Mouse (Mus musculus) forebrain, embryonic 13.5 days (tissue): ENCODE results near the gene Cog6. TPM values are rescaled to one million over a fixed set of nuclear protein-coding genes. Genes with fewer than 3 reads are reported as not detected.
A peak's percentile ranks its signal among the peaks of the same experiment; 100 is the strongest.

Experiments
- ATAC-seq: fragments of 200-750 bp; cut with Nextera tagmentation; 2 replicates; pipeline ENCODE4 v1.8.0; 2017
- H3K27ac ChIP-seq: fragments of 300-500 bp; sonication (generic); 2 replicates; pipeline ENCODE4 v1.5.1; 2015; ENCODE audit warnings: inconsistent platforms, mild to moderate bottlenecking, moderate library complexity
- H3K27me3 ChIP-seq: fragments of 300-500 bp; sonication (generic); 2 replicates; pipeline ENCODE4 v1.6.1; 2015; ENCODE audit warnings: mild to moderate bottlenecking, inconsistent platforms
- H3K36me3 ChIP-seq: fragments of 300-500 bp; sonication (generic); 2 replicates; pipeline ENCODE4 v1.6.1; 2015; ENCODE audit warnings: mild to moderate bottlenecking, inconsistent platforms; ENCODE audit not compliant: poor library complexity, severe bottlenecking
- H3K4me1 ChIP-seq: fragments of 300-500 bp; sonication (generic); 2 replicates; pipeline ENCODE4 v1.6.1; 2015; ENCODE audit warnings: inconsistent platforms
- H3K4me2 ChIP-seq: fragments of 300-500 bp; sonication (generic); 2 replicates; pipeline ENCODE4 v1.6.1; 2015; ENCODE audit warnings: inconsistent platforms, mild to moderate bottlenecking, moderate library complexity
- H3K4me3 ChIP-seq: fragments of 300-500 bp; sonication (generic); 2 replicates; pipeline ENCODE4 v1.5.1; 2015; ENCODE audit warnings: mild to moderate bottlenecking, inconsistent platforms
- H3K9ac ChIP-seq: fragments of 300-500 bp; sonication (generic); 2 replicates; pipeline ENCODE4 v1.6.1; 2015; ENCODE audit warnings: mild to moderate bottlenecking, inconsistent platforms
- H3K9me3 ChIP-seq: fragments of 300-500 bp; sonication (generic); replicated peaks from 2 replicates; pipeline ENCODE4 v1.6.1; 2016; ENCODE audit warnings: inconsistent platforms
- WGBS: fragments of 180-500 bp; shearing (Covaris S2); methylation state at CpG from one replicate; pipeline ENCODE4 v1.1.7; 2015; 5-methylcytosine and 5-hydroxymethylcytosine counted together
- polyA plus RNA-seq: library from polyadenylated mRNA; unstranded; fragments of >200 nt; fragmentation: Nextera tagmentation; extraction: Ambion mirVana; gene quantifications from 2 replicates; pipeline ENCODE4 v1.2.1, GENCODE M21; 2015

Cog6 gene
- polyA plus RNA-seq, 1 experiment from 2014 or later, result 55.2 TPM

DNA sequence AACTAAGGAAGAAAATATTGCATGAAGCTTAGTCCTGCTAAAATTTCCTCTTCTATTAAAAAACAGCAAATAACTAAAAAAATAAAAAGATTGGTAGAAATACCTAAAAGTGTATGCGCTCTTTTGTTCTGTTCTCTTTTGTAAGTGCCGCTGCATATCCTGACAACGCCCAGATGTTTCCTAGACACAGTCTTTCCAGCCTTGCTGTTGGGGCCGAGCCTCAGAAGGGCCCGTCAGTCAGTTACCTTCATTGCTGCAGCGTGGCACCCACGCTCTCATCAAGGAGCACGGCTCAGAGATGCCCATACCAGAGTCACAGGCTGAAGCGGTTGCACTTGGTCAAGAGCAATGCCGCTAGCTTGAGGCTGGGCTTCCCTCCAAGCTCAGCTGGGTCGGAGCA lies 60.8 kb downstream of the Cog6 start:
- Histone ChIP-seq H3K4me3 (no peak overlapping the region), H3K27me3 (no peaks in the 10 kb centered on the region), H3K9me3 (peaks cover 4% of the 10 kb centered on the region; the same call in 1 of the 2 replicates), H3K4me1 (peaks cover 16% of the 10 kb centered on the region), H3K4me2 (no peak overlapping the region), H3K27ac (no peak overlapping the region), H3K9ac (no peak overlapping the region), H3K36me3 (no peaks in the 10 kb centered on the region)
- no peak for ATAC-seq
- 82% methylated on average over 11 of the region's 11 CpGs for WGBS

GRCm38 (mm10) chr3:52955481-52956019 lies 61.5 kb downstream of the Cog6 start:
- Histone ChIP-seq H3K4me3 (no peak overlapping the region), H3K4me2 (no peak overlapping the region), H3K9me3 (peaks cover 4% of the 10 kb centered on the region; the same call in 1 of the 2 replicates), H3K4me1 (peaks cover 16% of the 10 kb centered on the region), H3K9ac (no peak overlapping the region), H3K27me3 (no peaks in the 10 kb centered on the region), H3K36me3 (no peaks in the 10 kb centered on the region), H3K27ac (no peak overlapping the region)
- no peak for ATAC-seq
- WGBS, result 12% methylated on average over 10 of the region's 10 CpGs

DNA sequence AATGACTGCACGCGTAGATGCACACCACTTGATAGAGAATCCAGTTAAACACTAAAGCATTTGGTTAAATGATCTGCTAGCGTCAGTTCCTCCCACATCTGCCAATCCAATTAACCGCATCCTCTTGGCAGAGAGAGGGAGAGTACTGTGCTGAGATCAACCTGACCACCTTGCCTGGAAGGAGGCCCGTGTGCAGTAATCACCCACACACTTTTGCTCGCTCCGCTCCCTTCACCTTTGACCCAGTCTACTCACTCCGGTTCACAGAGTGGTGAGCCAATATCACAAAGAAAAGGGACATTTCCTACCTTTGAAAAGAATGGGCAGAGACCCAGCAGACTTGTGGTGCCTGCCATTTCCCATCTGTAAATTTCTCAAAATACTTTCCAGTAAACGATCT lies 62.4 kb downstream of the Cog6 start:
- 52% methylated on average over 9 of the region's 9 CpGs for WGBS

DNA sequence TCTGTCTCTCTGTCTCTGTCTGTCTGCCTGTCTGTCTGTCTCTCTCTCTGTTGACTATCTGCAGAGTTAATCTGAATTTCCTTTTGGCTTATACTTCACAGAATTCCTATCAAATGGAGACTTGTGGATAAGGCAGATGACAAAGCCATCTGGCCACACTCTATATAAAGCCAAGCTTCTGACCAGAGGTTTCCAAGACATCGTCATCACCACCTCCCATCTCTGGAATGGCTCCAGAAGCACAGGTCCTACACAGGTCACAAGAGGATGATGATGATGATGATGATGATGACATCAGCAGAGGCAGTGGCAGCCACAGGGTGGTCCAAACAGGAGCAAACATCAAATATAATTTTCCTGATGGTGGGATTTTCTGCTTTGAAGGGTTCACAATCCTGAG lies 63.2 kb downstream of the Cog6 start:
- H3K27ac ChIP-seq, result no peak overlapping the region
- H3K4me3 ChIP-seq, result no peak overlapping the region
- no peak overlapping the region for H3K9ac ChIP-seq
- H3K4me1 ChIP-seq, result peaks cover 16% of the 10 kb centered on the region
- ATAC-seq, result no peak
- H3K9me3 ChIP-seq, result no peaks in the 10 kb centered on the region
- no peak overlapping the region for H3K4me2 ChIP-seq
- H3K36me3 ChIP-seq, result no peaks in the 10 kb centered on the region
- 90% methylated on average over 1 of the region's 1 CpGs for WGBS
- H3K27me3 ChIP-seq, result no peaks in the 10 kb centered on the region

More for the DNA sequence above, 62.4 kb downstream of the Cog6 start:
- H3K9ac ChIP-seq, result no peak overlapping the region
- no peak overlapping the region for H3K4me3 ChIP-seq
- no peaks in the 10 kb centered on the region for H3K9me3 ChIP-seq
- H3K36me3 ChIP-seq, result no peaks in the 10 kb centered on the region
- H3K27ac ChIP-seq, result no peak overlapping the region
- peaks cover 16% of the 10 kb centered on the region for H3K4me1 ChIP-seq
- H3K27me3 ChIP-seq, result no peaks in the 10 kb centered on the region
- ATAC-seq, result no peak
- H3K4me2 ChIP-seq, result no peak overlapping the region

- Histone ChIP-seq H3K4me3 (no peak overlapping the region), H3K36me3 (no peaks in the 10 kb centered on the region), H3K27me3 (no peaks in the 10 kb centered on the region), H3K9ac (no peak overlapping the region), H3K27ac (no peak overlapping the region), H3K4me1 (no peaks in the 10 kb centered on the region), H3K4me2 (no peak overlapping the region), H3K9me3 (no peaks in the 10 kb centered on the region)
- 95% methylated on average over 5 of the region's 5 CpGs for WGBS
- no peak for ATAC-seq
Observed at GRCm38 (mm10) chr3:52948824-52949223, 68.2 kb downstream of the Cog6 start.

GRCm38 (mm10) chr3:52947444-52947843 lies 69.6 kb downstream of the Cog6 start:
- H3K4me3 ChIP-seq, result no peak overlapping the region
- no peak overlapping the region for H3K27ac ChIP-seq
- H3K4me2 ChIP-seq, result no peak overlapping the region
- no peaks in the 10 kb centered on the region for H3K9me3 ChIP-seq
- 91% methylated on average over 5 of the region's 5 CpGs for WGBS
- H3K4me1 ChIP-seq, result no peaks in the 10 kb centered on the region
- no peaks in the 10 kb centered on the region for H3K36me3 ChIP-seq
- no peak overlapping the region for H3K9ac ChIP-seq
- no peak for ATAC-seq
- no peaks in the 10 kb centered on the region for H3K27me3 ChIP-seq

DNA sequence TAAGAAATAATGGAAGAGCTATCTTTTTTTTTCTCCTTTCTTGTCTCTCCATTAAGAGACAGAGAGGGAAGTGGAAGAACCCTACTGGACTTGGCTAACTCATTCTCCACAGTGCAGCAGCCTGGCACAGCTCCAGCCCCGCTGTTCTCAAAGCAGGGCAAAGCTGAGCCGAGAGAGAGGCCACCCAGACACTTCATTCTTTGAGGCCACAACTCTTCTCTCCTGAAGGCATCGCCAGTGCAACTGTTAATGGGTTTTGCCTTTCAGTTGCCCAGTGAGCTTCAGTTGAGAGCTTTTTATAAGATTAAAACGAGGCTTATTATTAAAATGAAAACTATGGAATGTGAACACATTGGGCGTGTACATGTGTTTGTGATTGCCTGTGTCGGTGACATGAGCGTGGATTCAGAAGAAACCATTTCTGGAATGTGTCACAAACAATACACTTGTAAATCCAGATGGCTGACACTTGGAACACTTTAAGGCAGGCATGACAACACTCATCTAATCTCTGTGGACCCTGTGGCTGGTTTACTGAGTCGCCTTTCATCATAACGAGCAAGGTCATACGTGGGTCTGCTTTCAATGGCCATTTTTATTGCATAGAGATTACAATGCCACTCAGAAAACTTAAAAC lies 76.1 kb downstream of the Cog6 start:
- Histone ChIP-seq H3K4me3 (no peak overlapping the region), H3K27ac (0 out of 2 replicates have a peak overlapping the region, but pooled peaks have one; percentile 14), H3K4me1 (peaks cover 23% of the 10 kb centered on the region), H3K9me3 (no peaks in the 10 kb centered on the region), H3K4me2 (0 out of 2 replicates have a peak overlapping the region, but pooled peaks have one; percentile 10), H3K27me3 (no peaks in the 10 kb centered on the region), H3K36me3 (no peaks in the 10 kb centered on the region), H3K9ac (no peak overlapping the region)
- 6% methylated on average over 10 of the region's 10 CpGs for WGBS
- ATAC-seq, result peak; percentile 51; the same call in 1 of the 2 replicates

- Histone ChIP-seq H3K27ac (no peak overlapping the region), H3K9ac (no peak overlapping the region), H3K4me2 (no peak overlapping the region), H3K9me3 (no peaks in the 10 kb centered on the region), H3K27me3 (no peaks in the 10 kb centered on the region), H3K36me3 (no peaks in the 10 kb centered on the region), H3K4me1 (peaks cover 23% of the 10 kb centered on the region), H3K4me3 (no peak overlapping the region)
- 81% methylated on average over 5 of the region's 5 CpGs for WGBS
- ATAC-seq, result no peak
Observed at GRCm38 (mm10) chr3:52938398-52938797, 78.6 kb downstream of the Cog6 start.

- ATAC-seq, result no peak
- WGBS, result 90% methylated on average over 6 of the region's 6 CpGs
- H3K27ac ChIP-seq, result no peak overlapping the region
- no peaks in the 10 kb centered on the region for H3K27me3 ChIP-seq
- H3K9ac ChIP-seq, result no peak overlapping the region
- H3K4me3 ChIP-seq, result no peak overlapping the region
- H3K9me3 ChIP-seq, result no peaks in the 10 kb centered on the region
- H3K4me2 ChIP-seq, result no peak overlapping the region
- H3K36me3 ChIP-seq, result no peaks in the 10 kb centered on the region
- H3K4me1 ChIP-seq, result peaks cover 23% of the 10 kb centered on the region
Observed at GRCm38 (mm10) chr3:52937739-52938306, 79.2 kb downstream of the Cog6 start.

GRCm38 (mm10) chr3:52931956-52932355 lies 85.1 kb downstream of the Cog6 start:
- 89% methylated on average over 2 of the region's 2 CpGs for WGBS
- H3K27me3 ChIP-seq, result no peaks in the 10 kb centered on the region
- no peak for ATAC-seq

More at GRCm38 (mm10) chr3:52931956-52932355, 85.1 kb downstream of the Cog6 start:
- no peak overlapping the region for H3K27ac ChIP-seq
- H3K4me1 ChIP-seq, result no peaks in the 10 kb centered on the region
- H3K4me2 ChIP-seq, result no peak overlapping the region
- no peaks in the 10 kb centered on the region for H3K36me3 ChIP-seq
- no peak overlapping the region for H3K9ac ChIP-seq
- H3K4me3 ChIP-seq, result no peak overlapping the region
- H3K9me3 ChIP-seq, result no peaks in the 10 kb centered on the region
